30 mouse cellular contexts compared by ENCODE assay signal in genomic region chr8:118552397-118552796, GRCm38 (mm10).
DNase-seq lines count a peak whose midpoint lies in the region; ATAC-seq lines count a peak whose summit lies in the region.
"Had no signal": no experiment of that assay in that cellular context is flagged by ENCODE, and none has a peak within 500 bp of the region (broad histone marks: within the 10 kb centered on the region; RNA-seq: fewer than 3 reads in every experiment).

No protein-coding gene starts in this region.

- no peaks in the 10 kb centered on the region for H3K4me1 ChIP-seq in megakaryocyte, embryonic 14.5 days
- no peaks in the 10 kb centered on the region for H3K4me1 ChIP-seq in midbrain, embryonic 12.5 days
- H3K4me1 ChIP-seq in midbrain, embryonic 16.5 days (ENCODE audit: control insufficient read depth, insufficient read depth, low read length) = peaks cover 13% of the 10 kb centered on the region
- H3K4me1 ChIP-seq: heart, embryonic 12.5 days; kidney, embryonic 15.5 days; limb, embryonic 12.5 days; lung, embryonic 15.5 days; neural tube, embryonic 12.5 days had no signal

- ATAC-seq in megakaryocyte, adult 5-6 weeks (ENCODE audit: poor library complexity, severe bottlenecking) = no peak
- no peak for ATAC-seq in midbrain, embryonic 12.5 days (ENCODE audit: low FRiP score, low read depth)
- no peak for ATAC-seq in midbrain, embryonic 16.5 days
- ATAC-seq: forebrain, embryonic 16.5 days had no signal

- H3K27me3 ChIP-seq in megakaryocyte, embryonic 14.5 days (replicated peaks) = no peaks in the 10 kb centered on the region
- H3K27me3 ChIP-seq in midbrain, embryonic 12.5 days = peaks cover 3% of the 10 kb centered on the region
- H3K27me3 ChIP-seq in midbrain, embryonic 16.5 days (ENCODE audit: control insufficient read depth, insufficient read depth, low read depth, low read length) = no peaks in the 10 kb centered on the region
- H3K27me3 ChIP-seq: heart, embryonic 12.5 days; kidney, embryonic 15.5 days; lung, embryonic 15.5 days; neural tube, embryonic 12.5 days had no signal

- peak overlapping the region; percentile 51 for H3K4me3 ChIP-seq in megakaryocyte, embryonic 14.5 days (replicated peaks)
- H3K4me3 ChIP-seq in midbrain, embryonic 12.5 days = no peak overlapping the region
- no peak overlapping the region for H3K4me3 ChIP-seq in midbrain, embryonic 16.5 days (ENCODE audit: low read depth, low read length)
- H3K4me3 ChIP-seq: erythroblast, embryonic 14.5 days; gastrocnemius, adult 2 months; heart, adult 2 months; heart, embryonic 12.5 days; kidney, embryonic 15.5 days; limb, embryonic 12.5 days; lung, embryonic 15.5 days; neural tube, embryonic 12.5 days had no signal

- no peak overlapping the region for H3K4me2 ChIP-seq in midbrain, embryonic 12.5 days (replicated peaks)
- no peak overlapping the region for H3K4me2 ChIP-seq in midbrain, embryonic 16.5 days (ENCODE audit: low read length)
- H3K4me2 ChIP-seq: heart, embryonic 12.5 days; kidney, embryonic 15.5 days; limb, embryonic 12.5 days; lung, embryonic 15.5 days; neural tube, embryonic 12.5 days had no signal

- DNase-seq in natural killer cell, adult 2 months (ENCODE audit: low spot score in 2 of 2) = no peak
- DNase-seq in layer of hippocampus, postnatal 25 days (ENCODE audit: extremely low spot score in 1 of 2, low spot score in 1 of 2) = no peak
- no peak for DNase-seq in right cerebral cortex, postnatal 4 days
- DNase-seq: adrenal gland, postnatal 25 days; B cell, adult 2 months; cerebellum, adult 18-20 months; cerebellum, postnatal 14 days; gastrocnemius, adult 2 months; gastrocnemius, postnatal 36 days; heart, adult 2 months; heart, postnatal 4 days; kidney, adult 18-20 months; kidney, postnatal 25 days; layer of hippocampus, postnatal 36 days; right cerebral cortex, postnatal 25 days; spleen, adult 18-20 months; thymus, adult 18-20 months; thymus, postnatal 25 days had no signal

- peaks cover 87% of the 10 kb centered on the region for H3K9me3 ChIP-seq in megakaryocyte, embryonic 14.5 days
- H3K9me3 ChIP-seq in midbrain, embryonic 12.5 days = no peaks in the 10 kb centered on the region
- no peaks in the 10 kb centered on the region for H3K9me3 ChIP-seq in midbrain, embryonic 16.5 days (replicated peaks; ENCODE audit: control insufficient read depth, low read length, poor library complexity, severe bottlenecking)
- H3K9me3 ChIP-seq: heart, embryonic 12.5 days; kidney, embryonic 15.5 days; limb, embryonic 12.5 days; lung, embryonic 15.5 days; neural tube, embryonic 12.5 days had no signal

- no peaks in the 10 kb centered on the region for H3K36me3 ChIP-seq in megakaryocyte, embryonic 14.5 days (replicated peaks; ENCODE audit: low read length)
- no peaks in the 10 kb centered on the region for H3K36me3 ChIP-seq in midbrain, embryonic 12.5 days
- H3K36me3 ChIP-seq in midbrain, embryonic 16.5 days (ENCODE audit: control insufficient read depth, insufficient read depth, low read length) = no peaks in the 10 kb centered on the region
- H3K36me3 ChIP-seq: heart, embryonic 12.5 days; kidney, embryonic 15.5 days; limb, embryonic 12.5 days; lung, embryonic 15.5 days; neural tube, embryonic 12.5 days had no signal

- H3K27ac ChIP-seq in midbrain, embryonic 12.5 days (replicated peaks) = peak overlapping the region; percentile 69
- H3K27ac ChIP-seq in midbrain, embryonic 16.5 days (ENCODE audit: low read length) = 0 out of 2 replicates have a peak overlapping the region, but pooled peaks have one; percentile 40
- H3K27ac ChIP-seq: gastrocnemius, adult 2 months; heart, adult 2 months; kidney, embryonic 15.5 days; limb, embryonic 12.5 days; lung, embryonic 15.5 days; neural tube, embryonic 12.5 days; stomach, postnatal 0 days had no signal

- no peak overlapping the region for H3K9ac ChIP-seq in midbrain, embryonic 12.5 days (replicated peaks)
- no peak overlapping the region for H3K9ac ChIP-seq in midbrain, embryonic 16.5 days (ENCODE audit: low read depth, low read length)
- H3K9ac ChIP-seq: heart, embryonic 12.5 days; kidney, embryonic 15.5 days; limb, embryonic 12.5 days; lung, embryonic 15.5 days; neural tube, embryonic 12.5 days had no signal

- 56% methylated on average over 14 of the region's 14 CpGs for WGBS in midbrain, embryonic 12.5 days
- 41% methylated on average over 14 of the region's 14 CpGs for WGBS in midbrain, embryonic 16.5 days
